Mouse (Mus musculus) stomach, embryonic 15.5 days (tissue): ENCODE measurements at regions not wholly inside any gene's neighbourhood (a gene's known extent, or its start where the extent isn't known, plus 50 kb on each side); places are given as distances from the start of the nearest gene placed in this dataset. TPM values are rescaled to one million over a fixed set of nuclear protein-coding genes. Genes with fewer than 3 reads are reported as not detected.

Experiments used
- microRNA-seq: library from miRNA; unstranded; fragments of <30 nt; microRNA quantifications from one replicate; pipeline ENCODE4, GENCODE M21; 2016

Small RNA genes lying in the stretch of these regions (microRNA-seq; reads per million reads assigned to microRNA genes)
- gene Gm27878, result not detected
